Mouse (Mus musculus) spleen, postnatal 10 days (tissue): Measurements from ENCODE around the gene Srsf3.

ENCODE experiments used
- DNase-seq, 2 experiments: peaks; one replicate each; pipeline ENCODE4 v3.0.0; 2021 to 2022; ENCODE audit warnings: low spot score in 2 of 2

The Srsf3 gene

DNA sequence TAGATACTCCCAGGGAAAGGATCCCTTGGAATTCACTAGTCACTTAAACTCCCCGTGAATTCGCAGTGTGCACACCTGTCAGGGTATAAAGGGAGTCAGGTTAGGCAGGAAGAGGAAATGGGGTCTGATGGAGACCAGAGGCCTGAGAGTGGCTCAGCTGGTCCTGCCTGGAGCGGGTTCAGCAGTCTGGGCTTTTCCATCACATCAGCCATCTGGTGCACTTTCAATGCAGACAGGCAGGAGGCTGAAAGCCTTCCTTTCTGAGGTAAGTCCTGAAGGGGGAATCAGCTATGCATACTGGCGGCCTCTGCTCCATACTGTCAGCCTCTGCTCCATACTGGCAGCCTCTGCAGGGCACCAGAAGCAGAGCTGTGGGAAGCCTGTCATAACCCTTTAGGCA, 54.5 kb downstream of the Srsf3 start:
- peak in 1 of 2 experiments; percentile 4 for DNase-seq

DNA sequence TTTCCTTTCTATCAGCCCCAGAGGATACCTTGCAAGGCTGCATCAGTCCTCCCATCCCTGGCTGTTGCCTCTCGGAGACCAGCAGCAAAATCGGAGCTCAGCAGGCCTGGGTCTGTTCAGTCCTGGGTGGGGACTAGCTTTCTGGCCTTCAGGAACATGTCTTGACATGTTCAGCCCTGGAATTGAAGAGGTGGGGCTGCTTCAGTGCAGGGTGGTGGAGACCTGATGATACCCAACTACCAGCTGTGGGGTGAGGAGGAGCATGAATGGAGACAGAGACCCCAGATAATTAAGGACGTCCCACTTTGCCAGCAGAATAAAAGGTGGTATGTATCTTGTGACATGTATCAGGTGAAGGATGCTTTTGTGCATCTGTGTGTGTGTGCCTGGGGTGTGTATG, 58.3 kb downstream of the Srsf3 start, which contains the start of gene Cdkn1a:
TSS of gene Cdkn1a (plus strand) at position 201 of the 400 bp plus-strand sequence.
- DNase-seq, result peak in 1 of 2 experiments; percentile 5

- DNase-seq, result peak in 1 of 2 experiments; percentile 10
Observed at GRCm38 (mm10) chr17:29091348-29091944, 59.0 kb downstream of the Srsf3 start.

- peak in 1 of 2 experiments; percentile 7 for DNase-seq
Observed at GRCm38 (mm10) chr17:29092497-29092896, 60.1 kb downstream of the Srsf3 start.
